Mouse (Mus musculus) embryo, embryonic 11 days (tissue): ENCODE results near the gene Mrps10.
"Not testable (repeated sequence)": the region's sequence is repeated elsewhere in the genome, so short reads cannot be mapped to it uniquely, and the experiment has no call there.

Experiments used
- DNase-seq: peaks from one replicate; pipeline ENCODE4 v3.0.0-alpha.2; 2015

Gene Mrps10

DNA sequence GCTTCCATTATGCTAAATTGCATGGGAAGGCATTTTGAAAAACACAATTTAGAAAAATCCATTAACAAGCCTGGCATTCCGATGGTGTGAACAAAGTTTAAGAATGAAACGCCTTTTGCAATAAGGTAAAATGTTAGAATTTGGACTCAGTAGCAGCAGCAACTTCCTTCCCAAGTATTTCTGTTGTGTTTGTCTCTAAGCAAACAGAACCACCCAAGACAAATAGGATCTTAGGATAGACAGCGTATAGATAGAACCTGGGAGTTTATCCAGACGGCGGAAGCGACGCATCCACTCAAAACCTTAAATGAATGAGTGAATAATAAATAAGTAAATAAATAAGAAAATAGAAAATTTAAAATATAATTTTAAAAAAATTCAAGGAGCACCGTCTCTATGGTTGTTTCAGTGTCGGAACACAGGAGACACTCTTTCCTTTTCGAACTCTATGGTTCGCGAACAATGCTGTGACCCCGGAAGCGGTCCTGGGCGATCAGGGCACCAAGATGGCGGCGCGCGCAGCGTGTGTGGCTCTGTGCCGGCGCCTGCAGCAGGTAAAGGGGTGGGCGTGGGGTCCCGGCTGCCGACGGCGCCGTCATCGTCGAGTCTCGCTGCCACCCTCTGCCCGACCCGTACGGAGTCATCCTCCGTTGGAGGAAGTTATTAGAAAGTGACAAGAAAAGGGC, at the start of gene Mrps10:
Gene Mrps10 (plus strand): TSS at position 487 of the 686 bp plus-strand sequence.
- peak; percentile 97 for DNase-seq

GRCm38 (mm10) chr17:47318972-47319625, 49.6 kb upstream of the Mrps10 start:
- DNase-seq, result no peak

DNA sequence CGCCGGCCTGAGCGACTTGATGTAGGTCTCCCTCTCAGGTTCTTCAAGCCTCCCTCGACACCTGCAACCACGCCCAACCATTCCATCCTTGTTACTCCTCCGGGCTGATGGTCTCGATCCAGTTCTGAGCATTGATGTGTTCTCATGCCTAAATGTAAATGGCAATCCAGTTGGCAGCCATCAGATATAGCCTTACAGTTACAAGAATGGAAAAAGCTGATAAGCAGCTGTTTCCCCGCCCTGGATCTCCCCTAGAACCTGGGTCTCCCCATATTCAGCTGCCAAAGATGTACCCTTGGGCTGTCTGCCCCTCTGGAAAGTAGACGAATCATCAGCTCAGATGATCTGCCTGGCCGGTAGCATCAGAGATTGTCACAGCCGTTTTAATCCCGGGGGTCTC, 48.9 kb upstream of the Mrps10 start:
- no peak for DNase-seq

- DNase-seq, result no peak
Observed at GRCm38 (mm10) chr17:47322128-47322990, 46.3 kb upstream of the Mrps10 start.

DNA sequence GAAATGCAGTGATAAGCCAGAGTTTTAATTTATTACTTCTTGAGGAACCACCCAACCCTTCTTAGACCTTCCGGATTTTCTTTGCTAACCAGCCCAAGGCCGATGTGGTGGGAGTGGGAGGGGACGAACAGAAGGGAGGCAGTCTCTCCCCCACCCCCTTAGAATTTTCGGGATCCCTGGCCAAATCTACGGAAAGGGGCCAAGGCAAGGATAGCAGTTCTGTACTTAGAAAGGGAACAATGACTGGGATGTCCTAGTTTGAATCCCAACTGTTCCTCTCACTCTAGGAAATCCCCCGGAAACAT, 45.7 kb upstream of the Mrps10 start:
- no peak for DNase-seq

- no peak for DNase-seq
Observed at GRCm38 (mm10) chr17:47327559-47327958, 41.1 kb upstream of the Mrps10 start.

DNA sequence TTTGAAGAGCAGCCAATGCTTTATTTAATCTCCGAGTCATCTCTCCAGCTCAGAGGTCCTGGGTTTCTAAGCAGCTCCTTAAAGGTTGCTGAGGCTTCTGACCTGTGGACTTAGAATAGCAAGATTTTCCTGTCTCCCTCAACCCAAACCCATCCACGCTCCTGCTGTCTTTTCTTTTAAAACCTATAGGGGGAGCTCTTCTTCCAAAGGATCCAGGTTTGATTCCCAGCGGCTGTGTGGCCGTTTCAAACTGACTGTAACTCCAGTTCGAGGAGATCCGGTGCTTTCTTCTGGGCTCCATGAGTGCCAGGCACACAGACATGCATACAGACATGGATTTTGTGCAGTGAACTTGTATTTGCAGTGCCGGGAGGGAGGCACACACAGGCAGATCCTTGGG, 40.7 kb upstream of the Mrps10 start:
- DNase-seq, result peak; percentile 42

GRCm38 (mm10) chr17:47328552-47329343, 39.9 kb upstream of the Mrps10 start:
- DNase-seq, result no peak

DNA sequence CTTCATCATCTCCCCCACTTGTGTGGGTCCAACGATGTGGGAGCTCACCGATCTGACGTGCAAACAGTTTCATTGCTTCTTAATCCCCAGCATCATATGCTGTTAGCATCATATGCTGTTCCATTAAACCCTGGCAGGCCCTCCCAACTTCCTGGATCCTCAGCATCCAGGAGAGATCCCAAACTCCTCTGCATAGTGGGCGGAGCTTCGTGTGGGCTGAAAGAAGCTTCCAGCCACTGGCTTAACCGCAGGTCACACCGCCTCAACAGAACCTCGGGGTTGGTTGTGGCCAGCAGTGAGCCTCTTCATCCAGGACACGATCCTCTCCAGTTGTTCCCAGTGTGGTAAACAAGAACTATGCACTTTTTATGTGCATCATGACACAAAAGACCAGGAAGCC, 38.1 kb upstream of the Mrps10 start:
- DNase-seq, result no peak

DNA sequence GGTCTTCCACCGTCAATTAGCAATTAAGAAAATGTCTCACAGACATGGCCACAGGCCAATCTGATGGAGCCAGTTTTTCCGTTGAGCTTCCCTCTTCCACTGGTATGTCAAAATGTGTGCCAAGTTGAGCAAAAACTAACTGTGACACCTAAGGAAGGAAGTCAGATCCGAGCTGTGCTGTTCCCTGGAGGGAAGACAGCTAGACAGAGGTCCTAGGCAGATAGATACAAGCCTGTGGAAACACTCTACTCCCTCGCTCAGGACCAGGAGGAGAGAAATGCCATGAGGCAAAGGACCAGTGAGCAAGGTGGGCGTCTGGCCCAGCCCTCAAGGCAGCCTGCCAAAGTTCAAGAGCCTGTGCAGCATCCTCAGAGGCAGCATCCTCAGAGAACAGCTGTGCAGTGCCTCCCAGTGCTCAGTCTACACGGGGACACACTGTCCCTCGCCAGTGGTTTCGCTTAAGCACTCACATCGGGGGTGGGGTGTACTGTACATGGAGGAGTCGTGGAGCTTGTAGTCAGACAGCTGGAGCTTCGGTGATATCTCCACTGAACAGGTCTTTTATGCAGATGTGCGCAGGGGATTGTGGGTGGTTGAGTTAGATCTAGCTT, 36.6 kb upstream of the Mrps10 start:
- DNase-seq, result no peak

GRCm38 (mm10) chr17:47332664-47333063, 36.0 kb upstream of the Mrps10 start:
- DNase-seq, result not testable (repeated sequence)

- peak; percentile 43 for DNase-seq
Observed at GRCm38 (mm10) chr17:47333409-47333808, 35.3 kb upstream of the Mrps10 start.

DNA sequence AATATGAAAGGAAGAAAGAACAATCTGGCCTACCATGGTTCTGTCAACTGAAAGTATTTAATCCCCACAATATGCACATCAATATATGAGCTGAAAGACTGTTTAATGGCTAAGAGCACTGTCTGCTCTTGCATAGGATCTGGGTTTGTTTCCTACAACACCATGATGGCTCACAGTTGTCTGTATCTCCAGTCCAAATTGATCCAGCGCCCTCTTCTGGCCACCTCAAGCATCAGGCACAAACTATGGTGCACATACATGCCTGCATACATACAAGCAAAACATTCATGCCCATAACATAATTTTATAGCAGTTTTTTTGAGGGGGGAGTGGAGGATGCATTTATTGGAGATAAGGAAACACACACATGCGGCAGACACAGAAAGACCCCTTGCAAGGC, 25.6 kb upstream of the Mrps10 start:
- DNase-seq, result no peak

GRCm38 (mm10) chr17:47349721-47350319, 18.9 kb upstream of the Mrps10 start:
- DNase-seq, result no peak

DNA sequence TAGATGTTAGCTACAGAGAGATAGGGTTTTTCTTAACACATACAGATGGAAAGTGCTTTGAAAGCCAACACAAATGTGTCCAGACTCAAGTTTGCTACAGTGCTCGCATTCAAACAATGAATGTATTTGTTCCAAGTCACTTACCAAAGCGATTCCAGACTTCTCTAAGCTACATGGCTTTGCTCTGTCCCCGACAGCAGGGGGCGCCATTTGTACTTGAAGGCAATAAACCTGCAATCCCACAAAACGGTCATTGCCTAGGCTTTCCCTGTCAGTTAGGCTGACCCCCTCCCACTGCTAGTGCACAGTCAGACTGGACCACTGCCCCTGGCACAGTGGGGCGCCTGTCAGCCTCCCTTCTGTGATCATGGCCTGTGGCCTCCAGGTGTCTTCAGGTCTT, 8.7 kb upstream of the Mrps10 start:
- peak; percentile 59 for DNase-seq

DNA sequence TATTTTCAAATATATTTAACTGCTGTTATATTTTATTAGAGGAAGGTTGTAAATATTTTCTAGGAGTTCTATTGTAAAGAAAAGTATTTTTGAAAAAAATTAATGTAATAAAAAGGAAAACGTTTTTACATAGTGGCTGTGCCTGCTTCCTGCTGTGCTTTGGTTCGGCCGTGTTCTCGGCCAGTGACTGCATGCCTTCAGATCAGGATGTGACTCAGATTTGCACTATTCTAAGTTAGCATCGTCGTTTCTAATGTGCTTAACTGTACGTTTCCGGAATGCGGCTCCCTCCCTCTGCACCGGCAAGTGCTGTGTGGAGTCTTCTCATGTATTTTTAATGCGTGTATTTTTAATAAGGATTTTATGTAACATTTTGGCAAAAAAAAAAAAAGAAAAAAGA, 7.3 kb upstream of the Mrps10 start:
- DNase-seq, result no peak

- no peak for DNase-seq
Observed at GRCm38 (mm10) chr17:47369087-47369443, 378 bp downstream of the Mrps10 start.

GRCm38 (mm10) chr17:47371451-47371850, 2.8 kb downstream of the Mrps10 start:
- peak; percentile 81 for DNase-seq

GRCm38 (mm10) chr17:47373991-47374390, 5.3 kb downstream of the Mrps10 start:
- no peak for DNase-seq

DNA sequence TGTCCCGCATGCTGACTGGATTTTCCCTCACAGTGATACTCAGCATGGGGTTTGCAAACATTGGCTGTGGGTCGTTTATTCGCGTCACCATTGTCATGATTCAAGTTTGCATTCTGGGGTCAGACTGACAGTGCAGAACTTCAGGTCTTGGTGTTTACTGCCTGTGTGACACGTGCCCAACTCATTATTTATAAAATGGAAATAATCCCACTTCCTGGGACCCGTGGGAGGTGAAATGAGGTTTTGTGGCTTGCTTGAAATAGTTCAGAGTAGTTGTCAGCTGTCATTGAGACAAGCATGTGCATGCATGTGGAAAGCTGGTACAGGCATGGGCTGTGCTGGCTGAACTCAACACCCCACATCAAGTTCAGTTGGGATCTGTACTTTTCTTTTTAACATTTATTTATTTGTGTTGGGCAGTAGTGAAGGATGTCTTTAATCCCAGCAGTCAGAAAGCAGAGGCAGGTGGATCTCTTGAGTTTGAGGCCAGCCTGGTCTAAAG, 8.1 kb downstream of the Mrps10 start:
- DNase-seq, result no peak

GRCm38 (mm10) chr17:47378133-47378532, 9.4 kb downstream of the Mrps10 start:
- no peak for DNase-seq

GRCm38 (mm10) chr17:47381917-47382316, 13.2 kb downstream of the Mrps10 start:
- no peak for DNase-seq
